Mouse (Mus musculus) heart, embryonic 16.5 days (tissue): ENCODE results near the gene Dcdc2b. TPM values are rescaled to one million over a fixed set of nuclear protein-coding genes. Genes with fewer than 3 reads are reported as not detected.

Experiments
- ATAC-seq: fragments of 200-750 bp; cut with Nextera tagmentation; replicated peaks from 2 replicates; pipeline ENCODE4 v1.8.0; 2017; ENCODE audit warnings: moderate number of reproducible peaks; ENCODE audit not compliant: insufficient read depth, low FRiP score; ENCODE audit errors: extremely low read depth
- H3K27ac ChIP-seq: fragments of 300-500 bp; sonication (generic); 2 replicates; pipeline ENCODE4 v1.5.1; 2014; ENCODE audit warnings: mild to moderate bottlenecking, low read length, control low read depth, moderate library complexity
- H3K27me3 ChIP-seq: fragments of 300-500 bp; sonication (generic); 2 replicates; pipeline ENCODE4 v1.6.1; 2014; ENCODE audit warnings: low read length, mixed read lengths; ENCODE audit not compliant: control insufficient read depth, insufficient read depth
- H3K36me3 ChIP-seq: fragments of 300-500 bp; sonication (generic); 2 replicates; pipeline ENCODE4 v1.6.1; 2014; ENCODE audit not compliant: control insufficient read depth, insufficient read depth
- H3K4me1 ChIP-seq: fragments of 300-500 bp; sonication (generic); 2 replicates; pipeline ENCODE4 v1.6.1; 2014; ENCODE audit warnings: low read length, mixed read lengths; ENCODE audit not compliant: control insufficient read depth, insufficient read depth
- H3K4me2 ChIP-seq: fragments of 300-500 bp; sonication (generic); 2 replicates; pipeline ENCODE4 v1.6.1; 2014; ENCODE audit warnings: low read depth, mild to moderate bottlenecking, control low read depth, low read length
- H3K4me3 ChIP-seq: fragments of 300-500 bp; sonication (generic); 2 replicates; pipeline ENCODE4 v1.5.1; 2014; ENCODE audit warnings: mild to moderate bottlenecking, control low read depth, low read length
- H3K9ac ChIP-seq: fragments of 300-500 bp; sonication (generic); 2 replicates; pipeline ENCODE4 v1.6.1; 2014; ENCODE audit warnings: low read length, control low read depth
- H3K9me3 ChIP-seq: fragments of 300-500 bp; sonication (generic); replicated peaks from 2 replicates; pipeline ENCODE4 v1.6.1; 2016; ENCODE audit warnings: low read length; ENCODE audit not compliant: control insufficient read depth
- WGBS: fragments of 180-500 bp; shearing (Covaris S2); extraction: QIAGEN DNeasy Blood & Tissue Kit; methylation state at CpG from one replicate; pipeline ENCODE4 v1.1.7; 2014; 5-methylcytosine and 5-hydroxymethylcytosine counted together
- polyA plus RNA-seq: library from polyadenylated mRNA; unstranded; fragments of >200 nt; fragmentation: Nextera tagmentation; extraction: Ambion mirVana; gene quantifications from 2 replicates; pipeline ENCODE4 v1.2.1, GENCODE M21; 2015

Gene Dcdc2b
- polyA plus RNA-seq, 1 experiment from 2014 or later = 1.8 TPM

DNA sequence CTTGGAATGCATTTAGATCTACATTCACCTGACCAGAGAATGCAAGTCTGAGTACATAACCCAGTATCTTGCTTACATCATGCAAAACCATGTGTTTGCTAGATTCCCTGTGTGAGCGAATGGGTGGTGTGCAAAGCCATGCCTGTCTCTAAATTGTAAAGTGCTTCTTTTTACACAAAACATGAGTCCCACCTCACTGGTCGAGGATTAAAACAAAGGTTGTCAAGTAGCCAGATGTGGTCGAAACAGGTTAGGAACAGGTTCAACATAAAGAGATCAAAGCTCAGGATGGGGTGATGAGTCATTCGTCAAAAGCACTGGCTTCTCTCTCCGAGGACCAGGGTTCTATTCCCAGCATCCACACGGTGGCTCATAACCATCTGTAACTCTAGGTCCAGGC, 48.9 kb downstream of the Dcdc2b start:
- no peak overlapping the region for H3K9ac ChIP-seq
- no peak overlapping the region for H3K4me3 ChIP-seq
- 77% methylated on average over 6 of the region's 6 CpGs for whole genome bisulfite sequencing
- no peaks in the 10 kb centered on the region for H3K4me1 ChIP-seq
- H3K9me3 ChIP-seq = no peaks in the 10 kb centered on the region
- no peak overlapping the region for H3K27ac ChIP-seq
- no peaks in the 10 kb centered on the region for H3K27me3 ChIP-seq
- no peak overlapping the region for H3K4me2 ChIP-seq
- ATAC-seq = no peak
- no peaks in the 10 kb centered on the region for H3K36me3 ChIP-seq

DNA sequence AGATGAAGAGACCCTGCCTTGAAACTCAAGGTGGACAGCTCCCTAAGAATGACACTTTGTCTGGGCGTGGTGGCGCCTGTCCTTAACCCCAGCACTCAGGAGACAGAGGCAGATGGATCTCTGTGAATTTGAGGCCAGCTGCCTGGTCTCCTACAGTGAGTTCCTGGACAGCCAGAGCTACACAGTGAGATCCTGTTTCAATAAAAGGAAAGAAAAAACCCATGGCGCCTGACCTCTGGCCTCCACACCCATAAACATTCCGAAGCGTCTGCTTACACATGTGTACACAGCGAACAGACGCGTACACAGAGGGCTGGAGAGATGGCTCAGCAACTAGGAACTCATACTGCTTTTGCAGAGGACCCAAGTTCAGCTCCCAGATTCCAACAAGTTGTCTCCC, 50.3 kb downstream of the Dcdc2b start:
- Histone ChIP-seq H3K4me3 (no peak overlapping the region), H3K27ac (no peak overlapping the region), H3K9ac (no peak overlapping the region), H3K4me1 (no peaks in the 10 kb centered on the region), H3K27me3 (no peaks in the 10 kb centered on the region), H3K4me2 (no peak overlapping the region), H3K36me3 (no peaks in the 10 kb centered on the region), H3K9me3 (no peaks in the 10 kb centered on the region)
- WGBS = 68% methylated on average over 8 of the region's 8 CpGs
- ATAC-seq = no peak

DNA sequence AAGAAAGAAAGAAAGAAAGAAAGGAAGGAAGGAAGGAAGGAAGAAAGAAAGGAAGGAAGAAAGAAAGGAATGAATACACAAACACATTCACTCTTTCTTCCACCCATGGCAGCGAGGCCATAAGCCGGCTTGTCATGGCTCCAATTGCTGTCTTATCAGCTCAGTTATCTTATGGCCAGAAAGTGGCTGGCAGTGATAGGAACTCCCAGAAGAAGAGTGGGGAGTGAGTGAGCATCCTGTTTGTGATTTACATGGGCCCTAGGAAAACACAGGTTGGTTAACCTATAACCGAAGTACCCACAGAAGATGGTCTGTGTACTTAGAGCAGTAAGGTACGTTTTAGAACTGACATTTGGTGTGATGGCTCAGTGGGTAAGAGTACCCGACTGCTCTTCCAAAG, 52.9 kb downstream of the Dcdc2b start:
- Histone ChIP-seq H3K4me3 (no peak overlapping the region), H3K4me1 (peaks cover 6% of the 10 kb centered on the region), H3K9me3 (no peaks in the 10 kb centered on the region), H3K4me2 (no peak overlapping the region), H3K27ac (no peak overlapping the region), H3K36me3 (no peaks in the 10 kb centered on the region), H3K9ac (no peak overlapping the region), H3K27me3 (no peaks in the 10 kb centered on the region)
- ATAC-seq = no peak
- WGBS = 58% methylated on average over 5 of the region's 5 CpGs

Other genes with a start within 250 kb of the Dcdc2b start
- gene Zbtb8a, start 236.1 kb downstream of the Dcdc2b start, polyA plus RNA-seq = 10.1 and 11.3 TPM in 2 replicates
- 6.3 and 7.2 TPM in 2 replicates for gene Zbtb8b, start 173.4 kb downstream of the Dcdc2b start, polyA plus RNA-seq
- 25.0 and 26.2 TPM in 2 replicates for gene Bsdc1, start 152.7 kb downstream of the Dcdc2b start, polyA plus RNA-seq
- not detected in 2 replicates for gene Tssk3, start 123.2 kb downstream of the Dcdc2b start, polyA plus RNA-seq
- gene Fam229a, start 123.1 kb downstream of the Dcdc2b start, polyA plus RNA-seq = not detected in 2 replicates
- gene Marcksl1, start 100.7 kb downstream of the Dcdc2b start, polyA plus RNA-seq = 262 and 287 TPM in 2 replicates
- 123 and 139 TPM in 2 replicates for gene Hdac1, start 71.5 kb downstream of the Dcdc2b start, polyA plus RNA-seq
- gene Lck, start 40.6 kb downstream of the Dcdc2b start, polyA plus RNA-seq = 45.9 and 121 TPM in 2 replicates
- gene Fam167b, start 35.7 kb downstream of the Dcdc2b start, polyA plus RNA-seq = 5.1 and 5.7 TPM in 2 replicates
- 178 and 180 TPM in 2 replicates for gene Eif3i, start 13.6 kb downstream of the Dcdc2b start, polyA plus RNA-seq
- 148 and 152 TPM in 2 replicates for gene Tmem234, start 13.6 kb downstream of the Dcdc2b start, polyA plus RNA-seq
- 22.7 and 22.9 TPM in 2 replicates for gene Iqcc, start 4.8 kb upstream of the Dcdc2b start, polyA plus RNA-seq
- gene Ccdc28b, start 9.7 kb upstream of the Dcdc2b start, polyA plus RNA-seq = 50.9 and 55.0 TPM in 2 replicates
- gene Txlna, start 26.8 kb upstream of the Dcdc2b start, polyA plus RNA-seq = 47.0 and 48.9 TPM in 2 replicates
- 16.1 and 18.0 TPM in 2 replicates for gene Kpna6, start 58.5 kb upstream of the Dcdc2b start, polyA plus RNA-seq
- gene Tmem39b, start 82.6 kb upstream of the Dcdc2b start, polyA plus RNA-seq = 6.2 and 6.6 TPM in 2 replicates
- gene Khdrbs1, start 128.0 kb upstream of the Dcdc2b start, polyA plus RNA-seq = 63.4 and 65.8 TPM in 2 replicates
- 352 and 364 TPM in 2 replicates for gene Ptp4a2, start 197.0 kb upstream of the Dcdc2b start, polyA plus RNA-seq